Mouse (Mus musculus): ENCODE measurements around the gene Ccr6. TPM values are rescaled to one million over a fixed set of nuclear protein-coding genes. Genes with fewer than 3 reads are reported as not detected.

The Ccr6 gene
- polyA plus RNA-seq, 1 experiment: 43.7 TPM

DNA sequence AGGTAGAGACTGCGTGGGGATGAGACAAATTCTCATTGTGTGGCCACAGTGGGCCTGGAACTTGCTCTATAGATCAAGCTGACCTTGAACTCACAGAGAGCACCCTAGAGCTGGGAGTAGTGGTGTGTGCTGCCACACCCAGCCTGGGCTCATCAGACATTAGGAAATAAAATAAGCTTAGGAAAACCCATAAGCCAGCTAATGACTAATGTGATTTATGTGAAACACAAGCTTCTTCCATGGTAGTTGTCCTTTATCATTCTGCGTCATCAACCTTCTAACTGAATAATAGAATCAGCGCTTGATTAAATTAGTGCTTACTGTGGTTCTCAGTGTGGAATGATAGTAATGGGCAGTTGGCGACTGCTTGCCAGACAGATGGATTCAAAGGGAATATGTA lies 51.1 kb downstream of the Ccr6 start:
- H3K27me3 ChIP-seq (ENCODE audit: control insufficient read depth, insufficient read depth, low read length): no peaks in the 10 kb centered on the region
- H3K27ac ChIP-seq (ENCODE audit: insufficient read depth, low read length): no peak overlapping the region
- no peak overlapping the region for H3K4me3 ChIP-seq (ENCODE audit: extremely low read depth, insufficient read depth, insufficient read length)
- TF ChIP-seq CTCF (IDR thresholded peaks at IDR 0.05; ENCODE audit: extremely low read depth, insufficient read depth, insufficient read length, insufficient replicate concordance) (no peak), POLR2A (IDR thresholded peaks at IDR 0.05; ENCODE audit: low read depth, low read length) (no peak)
- no peak for DNase-seq (ENCODE audit: low read depth in 1 of 2, low spot score in 2 of 2)
- H3K4me1 ChIP-seq (ENCODE audit: control insufficient read depth, insufficient read depth, insufficient read length): peaks cover 5% of the 10 kb centered on the region
- 95% methylated on average over 4 of the region's 4 CpGs for WGBS
- H3K36me3 ChIP-seq (ENCODE audit: control insufficient read depth, insufficient read depth, low read length): peaks cover 1% of the 10 kb centered on the region; the same call in 1 of the 2 replicates

DNA sequence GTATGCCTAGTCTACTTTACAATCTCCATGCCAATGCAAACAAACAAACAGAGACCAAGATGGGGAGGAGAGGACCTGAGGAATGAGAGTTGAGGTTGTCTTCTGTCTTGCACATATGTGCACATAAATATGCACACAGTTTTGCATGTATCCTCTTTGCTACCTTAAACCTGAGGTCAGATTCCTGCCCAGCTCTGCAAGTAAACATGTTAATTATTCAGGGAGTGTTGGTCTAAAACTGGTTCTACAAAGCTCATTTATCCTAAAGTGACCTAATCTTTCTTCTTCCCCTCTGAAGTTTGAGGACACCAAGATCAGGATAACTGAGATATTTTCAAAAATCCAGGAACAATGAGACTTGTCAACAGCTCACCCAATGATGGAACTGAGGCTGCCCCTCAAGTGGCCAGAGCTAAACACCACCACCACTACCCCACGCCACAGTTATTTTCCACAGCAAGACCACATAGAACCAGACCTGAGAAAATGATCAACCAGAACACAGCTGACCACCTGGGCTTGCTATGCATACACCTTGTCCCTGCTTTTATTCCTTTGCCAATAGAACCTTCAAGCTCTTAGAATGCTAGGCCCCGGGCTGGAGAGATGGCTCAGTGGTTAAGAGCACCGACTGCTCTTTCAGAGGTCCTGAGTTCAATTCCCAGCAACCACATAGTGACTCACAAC lies 54.3 kb downstream of the Ccr6 start:
- WGBS: 95% methylated on average over 3 of the region's 3 CpGs

DNA sequence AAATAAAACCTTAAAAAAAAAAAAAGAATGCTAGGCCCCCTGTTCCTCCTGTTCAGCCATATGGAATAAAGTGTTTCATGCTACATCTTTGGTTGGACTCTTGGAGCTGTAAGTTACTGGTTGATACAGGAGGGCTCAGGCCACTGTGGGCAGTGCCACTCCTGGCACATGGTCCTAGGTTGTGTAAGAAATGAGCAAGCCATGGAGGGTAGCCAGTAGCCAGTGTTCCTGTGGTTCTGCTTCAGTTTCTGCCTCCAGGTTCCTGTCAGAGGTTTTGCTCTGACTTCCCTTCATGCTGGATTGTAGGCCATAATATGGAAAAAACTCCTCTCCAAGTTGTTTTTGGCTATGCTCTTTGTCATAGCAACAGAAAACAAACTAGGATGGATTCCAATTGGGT lies 54.9 kb downstream of the Ccr6 start:
- H3K27me3 ChIP-seq (ENCODE audit: control insufficient read depth, insufficient read depth, low read length): no peaks in the 10 kb centered on the region
- no peaks in the 10 kb centered on the region for H3K4me1 ChIP-seq (ENCODE audit: control insufficient read depth, insufficient read depth, insufficient read length)
- no peak for DNase-seq (ENCODE audit: low read depth in 1 of 2, low spot score in 2 of 2)
- peaks cover 4% of the 10 kb centered on the region; the same call in 1 of the 2 replicates for H3K36me3 ChIP-seq (ENCODE audit: control insufficient read depth, insufficient read depth, low read length)
- H3K27ac ChIP-seq (ENCODE audit: insufficient read depth, low read length): no peak overlapping the region
- TF ChIP-seq CTCF (IDR thresholded peaks at IDR 0.05; ENCODE audit: extremely low read depth, insufficient read depth, insufficient read length, insufficient replicate concordance) (no peak), POLR2A (IDR thresholded peaks at IDR 0.05; ENCODE audit: low read depth, low read length) (no peak)
- H3K4me3 ChIP-seq (ENCODE audit: extremely low read depth, insufficient read depth, insufficient read length): no peak overlapping the region

More for the DNA sequence above, 54.3 kb downstream of the Ccr6 start:
- DNase-seq (ENCODE audit: low read depth in 1 of 2, low spot score in 2 of 2): no peak
- Histone ChIP-seq H3K27ac (ENCODE audit: insufficient read depth, low read length) (no peak overlapping the region), H3K4me3 (ENCODE audit: extremely low read depth, insufficient read depth, insufficient read length) (no peak overlapping the region), H3K27me3 (ENCODE audit: control insufficient read depth, insufficient read depth, low read length) (no peaks in the 10 kb centered on the region), H3K4me1 (ENCODE audit: control insufficient read depth, insufficient read depth, insufficient read length) (no peaks in the 10 kb centered on the region), H3K36me3 (ENCODE audit: control insufficient read depth, insufficient read depth, low read length) (peaks cover 4% of the 10 kb centered on the region; the same call in 1 of the 2 replicates)
- no peak for TF ChIP-seq POLR2A (IDR thresholded peaks at IDR 0.05; ENCODE audit: low read depth, low read length)
- no peak for TF ChIP-seq CTCF (IDR thresholded peaks at IDR 0.05; ENCODE audit: extremely low read depth, insufficient read depth, insufficient read length, insufficient replicate concordance)

DNA sequence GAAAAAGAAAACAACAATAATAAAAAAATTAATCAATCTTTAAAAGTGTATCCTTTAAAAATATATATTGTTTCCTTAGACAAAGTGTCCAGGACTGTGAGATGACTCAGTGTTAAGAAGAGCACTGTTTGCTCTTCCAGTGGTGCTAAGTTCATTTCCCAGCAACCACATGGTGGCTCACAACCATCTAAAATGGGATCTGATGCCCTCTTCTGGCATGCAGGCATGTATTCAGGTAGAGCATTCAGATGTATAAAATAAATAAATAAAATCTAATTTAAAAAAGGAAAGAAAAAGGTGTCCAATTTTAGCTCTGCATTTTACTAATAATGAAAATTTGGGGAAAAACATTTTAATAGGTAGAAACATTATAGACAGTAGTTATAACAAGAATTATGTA lies 60.0 kb downstream of the Ccr6 start:
- Histone ChIP-seq H3K4me1 (ENCODE audit: control insufficient read depth, insufficient read depth, insufficient read length) (no peaks in the 10 kb centered on the region), H3K4me3 (ENCODE audit: extremely low read depth, insufficient read depth, insufficient read length) (no peak overlapping the region), H3K36me3 (ENCODE audit: control insufficient read depth, insufficient read depth, low read length) (peaks cover 11% of the 10 kb centered on the region), H3K27ac (ENCODE audit: insufficient read depth, low read length) (no peak overlapping the region), H3K27me3 (ENCODE audit: control insufficient read depth, insufficient read depth, low read length) (no peaks in the 10 kb centered on the region)
- TF ChIP-seq POLR2A (IDR thresholded peaks at IDR 0.05; ENCODE audit: low read depth, low read length): no peak
- TF ChIP-seq CTCF (IDR thresholded peaks at IDR 0.05; ENCODE audit: extremely low read depth, insufficient read depth, insufficient read length, insufficient replicate concordance): no peak
- DNase-seq (ENCODE audit: low read depth in 1 of 2, low spot score in 2 of 2): no peak

DNA sequence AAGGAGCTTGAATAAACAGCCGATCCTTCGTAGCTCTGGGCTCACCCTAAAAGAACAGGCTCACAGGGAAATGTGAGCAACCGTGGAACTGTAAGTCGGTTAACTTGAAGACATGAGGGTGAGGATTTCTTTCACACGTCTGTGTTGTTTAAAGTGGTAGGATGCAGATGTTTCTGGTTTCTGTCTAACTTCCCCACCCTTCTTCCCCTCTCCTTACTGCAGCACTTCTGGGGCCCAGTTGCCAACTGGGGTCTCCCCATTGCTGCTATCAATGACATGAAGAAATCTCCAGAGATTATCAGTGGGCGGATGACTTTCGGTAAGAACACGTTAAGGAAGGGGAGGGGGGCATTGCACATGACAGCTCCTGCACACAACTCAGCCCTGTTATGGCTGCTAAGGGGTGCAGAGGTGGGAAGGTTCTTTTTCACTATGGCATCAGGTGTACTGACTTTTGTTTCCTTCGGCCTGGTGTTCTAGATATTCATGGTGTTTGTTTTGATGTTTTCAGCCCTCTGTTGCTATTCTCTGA lies 60.5 kb downstream of the Ccr6 start:
- H3K4me3 ChIP-seq (ENCODE audit: extremely low read depth, insufficient read depth, insufficient read length): no peak overlapping the region
- no peak overlapping the region for H3K27ac ChIP-seq (ENCODE audit: insufficient read depth, low read length)
- H3K27me3 ChIP-seq (ENCODE audit: control insufficient read depth, insufficient read depth, low read length): no peaks in the 10 kb centered on the region
- TF ChIP-seq POLR2A (IDR thresholded peaks at IDR 0.05; ENCODE audit: low read depth, low read length) (no peak), CTCF (IDR thresholded peaks at IDR 0.05; ENCODE audit: extremely low read depth, insufficient read depth, insufficient read length, insufficient replicate concordance) (no peak)
- H3K36me3 ChIP-seq (ENCODE audit: control insufficient read depth, insufficient read depth, low read length): peaks cover 11% of the 10 kb centered on the region
- no peak for DNase-seq (ENCODE audit: low read depth in 1 of 2, low spot score in 2 of 2)
- 53% methylated on average over 9 of the region's 9 CpGs for WGBS
- no peaks in the 10 kb centered on the region for H3K4me1 ChIP-seq (ENCODE audit: control insufficient read depth, insufficient read depth, insufficient read length)

DNA sequence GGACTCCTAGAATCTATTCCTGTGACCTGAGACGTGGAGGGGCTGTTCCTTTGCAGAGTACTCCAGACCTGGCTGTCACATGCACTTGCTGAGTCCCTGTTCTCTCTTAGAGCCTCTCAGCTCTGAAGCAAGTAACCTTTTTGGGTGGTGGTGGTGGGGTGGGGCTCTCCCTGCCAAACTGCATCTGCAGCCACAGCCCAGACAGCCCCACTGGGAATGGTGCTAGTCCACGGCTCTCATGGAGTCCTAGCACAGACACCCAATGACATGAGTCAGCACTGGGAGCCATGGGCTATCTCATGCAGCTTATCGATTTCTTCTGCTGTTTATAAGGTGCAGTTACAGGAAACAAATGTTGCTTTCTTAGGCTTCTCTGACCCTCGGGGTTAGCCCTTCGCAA lies 61.9 kb downstream of the Ccr6 start:
- H3K36me3 ChIP-seq (ENCODE audit: control insufficient read depth, insufficient read depth, low read length): peaks cover 11% of the 10 kb centered on the region
- TF ChIP-seq CTCF (IDR thresholded peaks at IDR 0.05; ENCODE audit: extremely low read depth, insufficient read depth, insufficient read length, insufficient replicate concordance) (no peak), POLR2A (IDR thresholded peaks at IDR 0.05; ENCODE audit: low read depth, low read length) (no peak)
- 91% methylated on average over 5 of the region's 5 CpGs for WGBS

DNA sequence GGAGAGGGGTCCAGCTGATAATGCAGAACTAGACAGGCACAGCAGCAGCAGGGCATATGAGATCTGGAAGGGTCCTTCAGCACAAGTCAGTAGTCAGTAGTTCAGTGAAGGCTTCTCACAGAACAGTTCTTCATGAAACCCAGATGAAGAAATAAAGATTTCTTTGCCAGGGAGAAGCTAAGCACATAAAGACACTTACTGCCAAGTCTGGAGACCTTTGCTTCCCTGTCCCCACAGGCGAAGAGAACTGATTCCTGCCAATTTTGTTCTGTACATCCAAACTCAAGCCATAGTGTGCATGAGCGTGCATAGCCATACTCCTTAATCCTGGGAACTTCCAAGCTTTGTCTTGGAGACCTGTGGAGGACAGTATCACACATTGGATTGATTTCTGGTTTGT lies 62.4 kb downstream of the Ccr6 start:
- Histone ChIP-seq H3K36me3 (ENCODE audit: control insufficient read depth, insufficient read depth, low read length) (peaks cover 11% of the 10 kb centered on the region), H3K4me1 (ENCODE audit: control insufficient read depth, insufficient read depth, insufficient read length) (no peaks in the 10 kb centered on the region; the same call in 1 of the 2 replicates), H3K27me3 (ENCODE audit: control insufficient read depth, insufficient read depth, low read length) (no peaks in the 10 kb centered on the region), H3K27ac (ENCODE audit: insufficient read depth, low read length) (no peak overlapping the region), H3K4me3 (ENCODE audit: extremely low read depth, insufficient read depth, insufficient read length) (no peak overlapping the region)
- no peak for DNase-seq (ENCODE audit: low read depth in 1 of 2, low spot score in 2 of 2)
- TF ChIP-seq CTCF (IDR thresholded peaks at IDR 0.05; ENCODE audit: extremely low read depth, insufficient read depth, insufficient read length, insufficient replicate concordance) (no peak), POLR2A (IDR thresholded peaks at IDR 0.05; ENCODE audit: low read depth, low read length) (no peak)
- 93% methylated on average over 2 of the region's 2 CpGs for WGBS

More for the DNA sequence above, 61.9 kb downstream of the Ccr6 start:
- Histone ChIP-seq H3K27ac (ENCODE audit: insufficient read depth, low read length) (no peak overlapping the region), H3K27me3 (ENCODE audit: control insufficient read depth, insufficient read depth, low read length) (no peaks in the 10 kb centered on the region), H3K4me1 (ENCODE audit: control insufficient read depth, insufficient read depth, insufficient read length) (no peaks in the 10 kb centered on the region), H3K4me3 (ENCODE audit: extremely low read depth, insufficient read depth, insufficient read length) (no peak overlapping the region)
- no peak for DNase-seq (ENCODE audit: low read depth in 1 of 2, low spot score in 2 of 2)

Data from spleen, adult 2 months (tissue).